Mouse (Mus musculus) liver, embryonic 14.5 days (tissue): ENCODE results near the gene Galnt16.

ENCODE experiments used
- CTCF ChIP-seq: IDR thresholded peaks from 2 replicates; pipeline ENCODE4 v1.5.1; 2016; ENCODE audit warnings: antibody characterized with exemption, low read depth, control low read depth
- EP300 ChIP-seq: IDR thresholded peaks from 2 replicates; pipeline ENCODE4 v1.6.1; 2016; ENCODE audit warnings: antibody characterized with exemption, low read depth

DNA sequence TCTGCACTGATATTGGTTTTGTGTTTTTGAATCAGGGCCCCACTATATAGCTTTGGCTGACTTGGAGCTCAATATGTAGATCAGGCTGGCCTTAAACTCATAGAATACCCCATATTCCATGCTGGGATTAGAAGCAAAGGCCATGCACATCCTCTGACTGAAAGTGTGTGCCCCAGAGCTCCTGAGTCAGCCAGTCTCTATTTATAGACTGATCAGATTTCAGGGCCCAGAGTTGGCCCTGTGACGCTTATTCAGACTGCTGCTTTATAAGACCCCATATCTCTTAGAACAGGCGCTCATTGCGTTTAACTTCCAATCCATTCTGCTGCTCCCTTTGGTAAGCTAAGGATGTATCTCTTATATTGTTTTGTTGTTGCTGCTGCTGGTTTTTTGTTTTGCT is 38.1 kb upstream of the Galnt16 start:
- no peak for TF ChIP-seq CTCF
- TF ChIP-seq EP300: no peak
